Mouse (Mus musculus): Measurements from ENCODE around the gene Neu4. TPM values are rescaled to one million over a fixed set of nuclear protein-coding genes. Genes with fewer than 3 reads are reported as not detected.
A peak's percentile ranks its signal among the peaks of the same experiment; 100 is the strongest.

Gene Neu4
- polyA plus RNA-seq, 1 experiment from 2014 or later: not detected

GRCm38 (mm10) chr1:94011643-94012042 lies 8.6 kb upstream of the Neu4 start:
- 79% methylated on average over 3 of the region's 3 CpGs for WGBS
- no peak overlapping the region for H3K27ac ChIP-seq (replicated peaks)

GRCm38 (mm10) chr1:94027506-94028108 lies 7.4 kb downstream of the Neu4 start:
- whole genome bisulfite sequencing: 64% methylated on average over 12 of the region's 12 CpGs
- Histone ChIP-seq H3K9me3 (no peaks in the 10 kb centered on the region), H3K4me3 (no peak overlapping the region), H3K27ac (replicated peaks) (no peak overlapping the region), H3K4me1 (no peaks in the 10 kb centered on the region), H3K36me3 (no peaks in the 10 kb centered on the region), H3K27me3 (no peaks in the 10 kb centered on the region), H3K4me2 (replicated peaks) (no peak overlapping the region), H3K9ac (replicated peaks) (no peak overlapping the region)
- no peak for ATAC-seq (replicated peaks)

More at GRCm38 (mm10) chr1:94011643-94012042, 8.6 kb upstream of the Neu4 start:
- H3K9me3 ChIP-seq: no peaks in the 10 kb centered on the region
- no peaks in the 10 kb centered on the region for H3K36me3 ChIP-seq
- ATAC-seq (replicated peaks): no peak
- no peak overlapping the region for H3K4me3 ChIP-seq
- no peaks in the 10 kb centered on the region for H3K27me3 ChIP-seq
- H3K4me2 ChIP-seq (replicated peaks): no peak overlapping the region
- H3K9ac ChIP-seq (replicated peaks): no peak overlapping the region
- H3K4me1 ChIP-seq: no peaks in the 10 kb centered on the region

- H3K9ac ChIP-seq (replicated peaks): no peak overlapping the region
- no peak overlapping the region for H3K4me3 ChIP-seq
- WGBS: 85% methylated on average over 2 of the region's 2 CpGs
- ATAC-seq (replicated peaks): no peak
- no peaks in the 10 kb centered on the region for H3K4me1 ChIP-seq
- no peak overlapping the region for H3K4me2 ChIP-seq (replicated peaks)
- H3K36me3 ChIP-seq: no peaks in the 10 kb centered on the region
- no peaks in the 10 kb centered on the region for H3K27me3 ChIP-seq
- no peak overlapping the region for H3K27ac ChIP-seq (replicated peaks)
- H3K9me3 ChIP-seq: no peaks in the 10 kb centered on the region
Observed at GRCm38 (mm10) chr1:94028741-94029140, 8.5 kb downstream of the Neu4 start.

- Histone ChIP-seq H3K27me3 (no peaks in the 10 kb centered on the region), H3K4me1 (peaks cover 9% of the 10 kb centered on the region), H3K27ac (replicated peaks) (no peak overlapping the region), H3K4me3 (no peak overlapping the region), H3K9me3 (no peaks in the 10 kb centered on the region), H3K36me3 (no peaks in the 10 kb centered on the region), H3K9ac (replicated peaks) (no peak overlapping the region), H3K4me2 (replicated peaks) (no peak overlapping the region)
- no peak for ATAC-seq (replicated peaks)
- 90% methylated on average over 2 of the region's 2 CpGs for WGBS
Observed at GRCm38 (mm10) chr1:94033075-94033602, 12.9 kb downstream of the Neu4 start.

GRCm38 (mm10) chr1:94034984-94035743 lies 14.9 kb downstream of the Neu4 start:
- Histone ChIP-seq H3K9ac (replicated peaks) (peak overlapping the region; percentile 63), H3K4me2 (replicated peaks) (peak overlapping the region; percentile 92), H3K36me3 (no peaks in the 10 kb centered on the region), H3K27ac (replicated peaks) (peak overlapping the region; percentile 76), H3K27me3 (no peaks in the 10 kb centered on the region), H3K4me1 (peaks cover 9% of the 10 kb centered on the region), H3K9me3 (no peaks in the 10 kb centered on the region), H3K4me3 (peak overlapping the region; percentile 52)
- peak; percentile 94 for ATAC-seq (replicated peaks)
- WGBS: 1% methylated on average over 25 of the region's 25 CpGs

GRCm38 (mm10) chr1:94040391-94040790 lies 20.1 kb downstream of the Neu4 start:
- Histone ChIP-seq H3K4me1 (peaks cover 5% of the 10 kb centered on the region; the same call in 1 of the 2 replicates), H3K27ac (replicated peaks) (no peak overlapping the region), H3K27me3 (no peaks in the 10 kb centered on the region), H3K9ac (replicated peaks) (no peak overlapping the region), H3K9me3 (no peaks in the 10 kb centered on the region), H3K4me3 (no peak overlapping the region), H3K36me3 (no peaks in the 10 kb centered on the region), H3K4me2 (replicated peaks) (no peak overlapping the region)
- no peak for ATAC-seq (replicated peaks)
- WGBS: 98% methylated on average over 2 of the region's 2 CpGs

- no peak overlapping the region for H3K4me3 ChIP-seq
- ATAC-seq (replicated peaks): no peak
Observed at GRCm38 (mm10) chr1:94045559-94045958, 25.3 kb downstream of the Neu4 start.

GRCm38 (mm10) chr1:94046544-94046943 lies 26.3 kb downstream of the Neu4 start:
- no peak overlapping the region for H3K27ac ChIP-seq (replicated peaks)
- 75% methylated on average over 4 of the region's 4 CpGs for WGBS
- H3K9me3 ChIP-seq: no peaks in the 10 kb centered on the region
- H3K36me3 ChIP-seq: no peaks in the 10 kb centered on the region
- H3K4me1 ChIP-seq: no peaks in the 10 kb centered on the region
- no peak overlapping the region for H3K4me2 ChIP-seq (replicated peaks)
- H3K4me3 ChIP-seq: no peak overlapping the region
- H3K27me3 ChIP-seq: no peaks in the 10 kb centered on the region
- no peak for ATAC-seq (replicated peaks)
- no peak overlapping the region for H3K9ac ChIP-seq (replicated peaks)

More at GRCm38 (mm10) chr1:94045559-94045958, 25.3 kb downstream of the Neu4 start:
- no peak overlapping the region for H3K27ac ChIP-seq (replicated peaks)
- no peaks in the 10 kb centered on the region for H3K4me1 ChIP-seq
- H3K27me3 ChIP-seq: no peaks in the 10 kb centered on the region
- WGBS: 77% methylated on average over 3 of the region's 3 CpGs
- H3K36me3 ChIP-seq: no peaks in the 10 kb centered on the region
- H3K9ac ChIP-seq (replicated peaks): no peak overlapping the region
- H3K9me3 ChIP-seq: no peaks in the 10 kb centered on the region
- H3K4me2 ChIP-seq (replicated peaks): no peak overlapping the region

- Histone ChIP-seq H3K4me3 (no peak overlapping the region), H3K9ac (replicated peaks) (no peak overlapping the region), H3K4me1 (no peaks in the 10 kb centered on the region), H3K27ac (replicated peaks) (no peak overlapping the region), H3K9me3 (no peaks in the 10 kb centered on the region), H3K27me3 (no peaks in the 10 kb centered on the region), H3K4me2 (replicated peaks) (no peak overlapping the region), H3K36me3 (no peaks in the 10 kb centered on the region)
- ATAC-seq (replicated peaks): no peak
- WGBS: 95% methylated on average over 5 of the region's 5 CpGs
Observed at GRCm38 (mm10) chr1:94051104-94051503, 30.9 kb downstream of the Neu4 start.

GRCm38 (mm10) chr1:94052373-94052772 lies 32.1 kb downstream of the Neu4 start, which contains the start of gene Pdcd1:
Pdcd1 (minus strand) TSS chr1:94052553.
- WGBS: 67% methylated on average over 6 of the region's 6 CpGs
- H3K4me2 ChIP-seq (replicated peaks): no peak within 1 kb of the TSS
- no peaks in the 10 kb centered on the region for H3K9me3 ChIP-seq
- H3K36me3 ChIP-seq: no peaks in the 10 kb centered on the region
- H3K4me3 ChIP-seq: no peak within 1 kb of the TSS
- no peak within 1 kb of the TSS for H3K9ac ChIP-seq (replicated peaks)
- H3K4me1 ChIP-seq: no peaks in the 10 kb centered on the region
- ATAC-seq (replicated peaks): no peak
- no peaks in the 10 kb centered on the region for H3K27me3 ChIP-seq
- no peak within 1 kb of the TSS for H3K27ac ChIP-seq (replicated peaks)

GRCm38 (mm10) chr1:94053530-94054216 lies 33.4 kb downstream of the Neu4 start:
- Histone ChIP-seq H3K27me3 (no peaks in the 10 kb centered on the region), H3K4me2 (replicated peaks) (no peak overlapping the region), H3K9ac (replicated peaks) (no peak overlapping the region), H3K4me3 (no peak overlapping the region), H3K4me1 (no peaks in the 10 kb centered on the region), H3K36me3 (no peaks in the 10 kb centered on the region), H3K9me3 (no peaks in the 10 kb centered on the region), H3K27ac (replicated peaks) (no peak overlapping the region)
- 0 out of 2 replicates have a peak, but pooled peaks have one; percentile 29 for ATAC-seq (replicated peaks)
- WGBS: 56% methylated on average over 7 of the region's 7 CpGs

GRCm38 (mm10) chr1:94054481-94054880 lies 34.2 kb downstream of the Neu4 start:
- Histone ChIP-seq H3K27me3 (no peaks in the 10 kb centered on the region), H3K9me3 (no peaks in the 10 kb centered on the region), H3K27ac (replicated peaks) (no peak overlapping the region), H3K4me3 (no peak overlapping the region), H3K4me2 (replicated peaks) (no peak overlapping the region), H3K9ac (replicated peaks) (no peak overlapping the region), H3K36me3 (no peaks in the 10 kb centered on the region), H3K4me1 (no peaks in the 10 kb centered on the region)
- 65% methylated on average over 1 of the region's 1 CpGs for WGBS
- ATAC-seq (replicated peaks): no peak
